Mouse (Mus musculus): Measurements from ENCODE around the gene Olfr320. TPM values are rescaled to one million over a fixed set of nuclear protein-coding genes. Genes with fewer than 3 reads are reported as not detected.
"Not testable (repeated sequence)": the region's sequence is repeated elsewhere in the genome, so short reads cannot be mapped to it uniquely, and the experiment has no call there.

Olfr320 gene
- total RNA-seq, 1 experiment from 2014 or later = not detected

DNA sequence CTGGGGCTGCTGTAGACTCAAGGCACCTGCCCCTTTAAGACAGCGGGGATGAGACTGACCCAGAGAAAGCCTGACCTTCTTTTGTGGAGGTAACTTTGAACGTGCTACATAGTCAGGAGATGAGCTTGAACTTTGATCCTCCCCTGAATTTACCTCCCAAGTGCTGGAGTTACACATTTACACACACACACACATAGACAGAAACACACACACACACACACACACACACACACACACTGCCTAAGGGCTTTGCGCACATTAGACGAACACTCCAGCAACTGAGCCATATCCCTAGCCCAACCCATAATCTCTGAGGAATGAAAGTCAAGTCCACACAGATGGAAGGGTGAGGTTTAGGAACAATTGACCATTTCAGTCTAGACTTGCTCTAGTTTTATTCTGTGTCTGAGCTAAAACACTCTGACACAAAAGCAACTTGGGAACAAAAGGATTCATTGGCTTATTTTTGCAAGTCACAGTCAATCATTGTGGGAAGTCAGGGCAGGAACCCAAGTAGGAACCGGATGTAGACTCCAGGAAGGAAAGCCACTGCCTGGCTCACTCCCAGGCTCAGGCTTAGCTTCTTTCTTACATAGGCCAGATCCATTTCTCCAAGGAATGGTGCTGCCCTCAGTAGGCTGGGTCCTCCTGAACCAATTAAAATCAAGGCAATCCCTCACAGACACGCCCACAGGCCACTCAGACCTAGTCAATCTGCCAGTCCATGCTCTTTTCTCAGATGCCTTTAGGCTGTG, 47.2 kb downstream of the Olfr320 start:
- ATAC-seq (replicated peaks in 1 of 2; ENCODE audit: insufficient read depth in 1 of 2, low FRiP score in 2 of 2, low TSS enrichment in 1 of 2, low read depth in 1 of 2, poor library complexity in 2 of 2, severe bottlenecking in 2 of 2) = not testable (repeated sequence)

DNA sequence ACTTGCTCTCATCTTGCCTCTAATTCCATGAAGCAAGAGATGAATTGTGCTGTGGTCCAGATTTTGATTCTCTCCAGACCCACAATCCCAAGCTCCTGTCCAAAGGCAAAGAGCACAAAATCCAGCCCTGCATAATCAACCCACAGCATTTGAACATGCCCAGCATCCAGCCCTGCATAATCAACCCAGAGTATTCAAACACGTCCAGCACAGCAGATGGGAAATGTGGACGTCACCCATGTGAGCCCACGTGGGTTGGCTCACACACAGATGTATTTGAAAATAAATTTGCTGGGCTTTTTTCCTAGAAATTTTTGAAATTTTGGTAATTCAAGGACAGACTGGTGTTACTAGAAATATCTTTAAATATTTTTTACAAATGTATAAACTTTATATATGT, 52.5 kb downstream of the Olfr320 start:
- ATAC-seq (replicated peaks in 1 of 2; ENCODE audit: insufficient read depth in 1 of 2, low FRiP score in 2 of 2, low TSS enrichment in 1 of 2, low read depth in 1 of 2, poor library complexity in 2 of 2, severe bottlenecking in 2 of 2) = no peak

Other genes with a start within 250 kb of the Olfr320 start
- gene Gm12253, start 248.5 kb upstream of the Olfr320 start, total RNA-seq (2017) = not detected in 2 replicates
- gene Lypd9, start 228.2 kb upstream of the Olfr320 start, total RNA-seq (2017) = not detected in 2 replicates
- gene Olfr30, start 218.8 kb upstream of the Olfr320 start, total RNA-seq (2017) = not detected in 2 replicates
- gene Olfr332, start 188.5 kb upstream of the Olfr320 start, total RNA-seq (2017) = not detected in 2 replicates
- not detected in 2 replicates for gene Olfr331, start 178.5 kb upstream of the Olfr320 start, total RNA-seq (2017)
- not detected in 2 replicates for gene Olfr330, start 146.3 kb upstream of the Olfr320 start, total RNA-seq (2017)
- not detected in 2 replicates for gene Olfr329-ps, start 134.7 kb upstream of the Olfr320 start, total RNA-seq (2017)
- not detected in 2 replicates for gene Olfr328, start 125.5 kb upstream of the Olfr320 start, total RNA-seq (2017)
- not detected in 2 replicates for gene Olfr224, start 110.5 kb upstream of the Olfr320 start, total RNA-seq (2017)
- gene Olfr325, start 103.4 kb upstream of the Olfr320 start, total RNA-seq (2017) = not detected in 2 replicates
- gene Olfr324, start 86.0 kb upstream of the Olfr320 start, total RNA-seq (2017) = not detected in 2 replicates
- not detected in 2 replicates for gene 2210407C18Rik, start 65.0 kb upstream of the Olfr320 start, total RNA-seq (2017)
- not detected in 2 replicates for gene Olfr323, start 50.6 kb upstream of the Olfr320 start, total RNA-seq (2017)
- 2.8 and 3.9 TPM in 2 replicates for gene Trim58, start 40.6 kb upstream of the Olfr320 start, total RNA-seq (2017)
- gene Olfr322, start 22.3 kb upstream of the Olfr320 start, total RNA-seq (2017) = not detected in 2 replicates
- gene Olfr319, start 18.1 kb downstream of the Olfr320 start, total RNA-seq (2017) = not detected in 2 replicates
- not detected in 2 replicates for gene Olfr318, start 42.9 kb downstream of the Olfr320 start, total RNA-seq (2017)
- gene Olfr317, start 58.1 kb downstream of the Olfr320 start, total RNA-seq (2017) = not detected in 2 replicates
- gene Olfr316, start 71.6 kb downstream of the Olfr320 start, total RNA-seq (2017) = not detected in 2 replicates
- not detected in 2 replicates for gene Olfr315, start 92.1 kb downstream of the Olfr320 start, total RNA-seq (2017)
- gene Olfr314, start 101.9 kb downstream of the Olfr320 start, total RNA-seq (2017) = not detected in 2 replicates
- gene Fam183b, start 120.9 kb downstream of the Olfr320 start, total RNA-seq (2017) = not detected in 2 replicates
- not detected in 2 replicates for gene Olfr313, start 133.9 kb downstream of the Olfr320 start, total RNA-seq (2017)
- not detected in 2 replicates for gene Olfr312, start 148.1 kb downstream of the Olfr320 start, total RNA-seq (2017)
- not detected in 2 replicates for gene Olfr311, start 158.2 kb downstream of the Olfr320 start, total RNA-seq (2017)
- 2.5 and 7.9 TPM in 2 replicates for gene Gm12258, start 166.1 kb downstream of the Olfr320 start, total RNA-seq (2017)
- 1.7 and 1.9 TPM in 2 replicates for gene 2810021J22Rik, start 186.1 kb downstream of the Olfr320 start, total RNA-seq (2017)
- gene Zfp39, start 223.1 kb downstream of the Olfr320 start, total RNA-seq (2017) = 7.3 and 15.1 TPM in 2 replicates
- 0.50 and 4.1 TPM in 2 replicates for gene Btnl10, start 236.8 kb downstream of the Olfr320 start, total RNA-seq (2017)

Measured in hematopoietic stem cell, adult 5-6 weeks (primary cell).